Mouse (Mus musculus): ENCODE measurements around the gene Thrb. TPM values are rescaled to one million over a fixed set of nuclear protein-coding genes. Genes with fewer than 3 reads are reported as not detected.

Gene Thrb
- polyA plus RNA-seq, 1 experiment from 2014 or later, result 1.0 TPM

DNA sequence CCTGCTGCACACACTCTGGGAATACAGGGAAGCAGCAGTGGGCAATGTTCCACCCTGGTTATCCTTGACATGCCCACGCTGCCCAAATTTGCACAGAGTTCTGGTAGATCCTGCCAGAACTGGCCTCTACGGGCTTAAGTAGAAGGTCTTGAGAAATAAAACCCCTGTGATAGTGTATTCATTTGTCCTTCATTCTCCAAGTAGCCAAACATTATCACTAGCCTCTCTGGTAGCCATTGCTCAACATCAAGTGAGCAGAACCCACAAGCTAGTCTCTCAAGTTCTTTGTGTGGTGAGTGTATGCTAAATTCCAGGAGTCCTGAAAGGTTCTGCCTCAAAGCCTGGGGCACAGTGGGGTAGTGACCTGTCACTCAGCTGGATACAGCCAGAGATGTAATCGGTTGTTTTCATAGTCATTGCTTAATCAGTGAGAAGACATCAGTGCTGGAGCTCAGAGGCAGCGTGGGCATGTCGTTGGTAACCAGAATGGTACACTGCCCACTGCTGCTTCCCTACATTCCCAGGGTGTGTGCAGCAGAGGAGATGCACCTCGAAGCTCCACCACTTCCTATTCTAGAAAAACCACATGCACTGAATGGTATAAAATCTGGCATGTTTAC, 203.8 kb downstream of the Thrb start:
- Histone ChIP-seq H3K36me3 (no peaks in the 10 kb centered on the region), H3K4me1 (no peaks in the 10 kb centered on the region), H3K27ac (no peak overlapping the region), H3K9me3 (no peaks in the 10 kb centered on the region), H3K27me3 (ENCODE audit: insufficient read depth, poor library complexity, severe bottlenecking) (no peaks in the 10 kb centered on the region), H3K4me3 (no peak overlapping the region)
- 63% methylated on average over 6 of the region's 6 CpGs for WGBS
- no peak for DNase-seq (ENCODE audit: low spot score)

DNA sequence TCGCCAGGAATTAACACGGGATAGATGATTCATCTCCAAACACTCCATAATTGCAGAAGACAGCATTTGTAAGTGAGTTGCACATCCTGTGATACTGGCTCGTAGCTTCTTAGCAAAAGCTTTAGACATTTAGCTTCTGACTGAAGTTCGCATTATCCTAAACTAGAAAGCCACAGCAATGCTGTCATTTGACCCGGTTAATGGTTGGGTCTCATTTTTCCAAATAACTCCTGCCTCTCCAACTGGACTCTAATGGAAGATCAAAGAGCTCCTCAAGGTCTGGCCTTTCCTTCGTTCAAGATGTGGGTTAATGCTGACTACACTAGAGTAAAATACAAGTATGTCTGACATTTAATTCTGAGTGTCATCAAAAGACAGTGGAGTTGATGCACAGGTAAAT, 208.3 kb downstream of the Thrb start:
- H3K36me3 ChIP-seq, result no peaks in the 10 kb centered on the region
- H3K4me1 ChIP-seq, result no peaks in the 10 kb centered on the region
- WGBS, result 77% methylated on average over 6 of the region's 6 CpGs
- H3K27ac ChIP-seq, result no peak overlapping the region
- no peaks in the 10 kb centered on the region for H3K9me3 ChIP-seq
- no peak for DNase-seq (ENCODE audit: low spot score)
- H3K27me3 ChIP-seq (ENCODE audit: insufficient read depth, poor library complexity, severe bottlenecking), result no peaks in the 10 kb centered on the region
- H3K4me3 ChIP-seq, result no peak overlapping the region

DNA sequence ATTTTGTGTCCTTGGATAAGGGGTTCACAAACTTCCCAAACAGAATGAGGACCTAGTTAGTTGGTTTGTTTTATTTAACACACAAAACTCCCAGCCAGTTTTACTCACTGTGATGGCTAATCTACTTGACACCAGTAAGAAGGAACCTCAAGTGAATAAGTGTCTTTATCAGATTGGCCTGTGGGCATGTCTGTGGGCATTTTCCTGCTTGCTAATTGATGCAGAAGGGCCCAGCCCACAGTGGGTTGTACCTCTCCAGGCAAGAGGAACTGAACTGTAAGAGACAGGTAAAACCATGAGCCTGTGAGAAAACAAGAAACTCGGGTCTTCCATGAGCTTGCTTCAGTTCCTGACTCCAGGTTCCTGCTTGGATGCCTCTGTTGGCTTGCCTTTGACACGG, 215.9 kb downstream of the Thrb start:
- Histone ChIP-seq H3K4me3 (no peak overlapping the region), H3K4me1 (no peaks in the 10 kb centered on the region), H3K27me3 (ENCODE audit: insufficient read depth, poor library complexity, severe bottlenecking) (no peaks in the 10 kb centered on the region), H3K9me3 (no peaks in the 10 kb centered on the region), H3K36me3 (no peaks in the 10 kb centered on the region), H3K27ac (no peak overlapping the region)
- WGBS, result 56% methylated on average over 2 of the region's 2 CpGs
- no peak for DNase-seq (ENCODE audit: low spot score)

DNA sequence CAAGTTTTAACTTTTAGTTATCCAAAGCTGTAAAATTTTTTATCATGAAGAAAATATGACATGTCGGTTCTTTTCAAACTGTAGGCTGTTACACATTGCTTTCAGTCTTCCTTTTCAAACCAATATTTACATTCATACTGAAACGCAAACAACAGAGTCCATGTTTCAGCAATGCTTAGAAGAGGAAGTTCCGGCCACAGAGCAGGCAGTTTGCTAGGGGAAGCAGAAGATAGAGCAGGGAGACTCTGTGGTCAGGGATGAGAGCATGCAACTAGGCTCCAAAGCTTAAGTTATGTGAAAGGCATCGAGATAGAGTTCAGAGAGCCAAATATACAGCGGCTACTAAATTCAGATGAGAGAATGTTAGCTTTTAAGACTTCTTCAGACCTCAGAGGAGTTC, 219.4 kb downstream of the Thrb start:
- Histone ChIP-seq H3K4me1 (no peaks in the 10 kb centered on the region), H3K36me3 (no peaks in the 10 kb centered on the region), H3K9me3 (no peaks in the 10 kb centered on the region), H3K27ac (no peak overlapping the region), H3K4me3 (no peak overlapping the region), H3K27me3 (ENCODE audit: insufficient read depth, poor library complexity, severe bottlenecking) (no peaks in the 10 kb centered on the region)
- 83% methylated on average over 5 of the region's 5 CpGs for WGBS
- DNase-seq (ENCODE audit: low spot score), result no peak

DNA sequence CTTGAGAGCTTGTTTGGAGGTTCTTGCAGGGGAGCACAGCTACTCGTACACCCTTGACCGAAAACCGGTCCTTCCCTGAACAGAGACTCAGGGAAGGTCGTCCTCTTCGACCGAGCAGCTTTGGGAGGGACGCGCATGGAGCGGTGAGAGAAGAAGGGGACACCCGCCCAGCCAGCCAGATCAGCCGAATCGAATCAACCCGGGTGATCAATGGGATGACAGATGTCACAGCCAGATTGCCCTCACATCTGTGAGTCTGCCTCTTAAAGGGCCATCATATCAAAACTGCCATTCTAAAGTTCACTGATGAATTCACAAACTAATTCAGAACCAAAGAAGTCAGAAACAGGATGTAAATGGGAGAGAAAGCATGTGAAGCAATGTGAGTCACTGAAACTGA, 224.8 kb downstream of the Thrb start:
- Histone ChIP-seq H3K27ac (no peak overlapping the region), H3K9me3 (no peaks in the 10 kb centered on the region), H3K27me3 (ENCODE audit: insufficient read depth, poor library complexity, severe bottlenecking) (no peaks in the 10 kb centered on the region), H3K4me3 (no peak overlapping the region), H3K36me3 (no peaks in the 10 kb centered on the region), H3K4me1 (no peaks in the 10 kb centered on the region)
- 76% methylated on average over 13 of the region's 13 CpGs for WGBS
- no peak for DNase-seq (ENCODE audit: low spot score)

DNA sequence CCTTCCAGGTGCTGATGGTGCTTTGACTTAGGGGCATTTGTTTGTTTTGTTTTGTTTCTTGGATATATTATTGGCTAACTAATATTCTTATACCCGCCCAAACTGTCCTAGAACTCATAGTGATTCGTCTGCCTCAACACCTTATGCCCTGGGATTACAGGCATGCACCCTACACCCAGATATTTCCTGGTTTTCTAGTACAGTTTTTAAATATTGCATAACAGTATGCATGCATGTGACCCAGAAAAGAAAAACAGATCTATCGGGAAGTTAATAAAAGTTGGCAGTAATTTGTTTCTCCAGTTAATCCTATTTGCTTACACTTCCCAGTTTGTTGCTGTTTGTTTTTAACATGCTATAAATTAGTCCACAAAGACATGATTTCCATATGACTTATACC, 225.3 kb downstream of the Thrb start:
- Histone ChIP-seq H3K27me3 (ENCODE audit: insufficient read depth, poor library complexity, severe bottlenecking) (no peaks in the 10 kb centered on the region), H3K27ac (no peak overlapping the region), H3K9me3 (no peaks in the 10 kb centered on the region), H3K4me1 (no peaks in the 10 kb centered on the region), H3K4me3 (no peak overlapping the region), H3K36me3 (no peaks in the 10 kb centered on the region)
- WGBS, result 82% methylated on average over 3 of the region's 3 CpGs
- DNase-seq (ENCODE audit: low spot score), result no peak

DNA sequence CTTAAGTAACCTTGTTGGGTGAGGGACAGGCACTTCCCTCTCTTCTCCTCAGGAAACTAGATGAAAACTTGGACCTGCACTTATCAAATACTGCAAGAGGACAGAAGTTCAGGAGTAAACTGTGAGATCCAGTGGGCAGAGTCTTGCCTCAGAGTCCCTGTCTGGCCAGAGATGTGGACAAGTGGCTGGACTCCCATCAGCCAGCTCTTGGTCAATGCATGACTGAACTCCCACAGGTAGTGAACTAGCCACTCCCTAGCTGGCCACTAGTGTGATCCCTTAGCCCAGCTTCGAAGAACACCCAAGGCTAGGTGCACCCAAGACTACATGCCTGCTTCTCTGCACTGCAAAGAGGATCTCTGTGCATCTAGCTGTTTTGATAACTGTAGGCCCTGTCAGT, 234.7 kb downstream of the Thrb start:
- WGBS, result 86% methylated on average over 1 of the region's 1 CpGs
- H3K27me3 ChIP-seq (ENCODE audit: insufficient read depth, poor library complexity, severe bottlenecking), result no peaks in the 10 kb centered on the region

DNA sequence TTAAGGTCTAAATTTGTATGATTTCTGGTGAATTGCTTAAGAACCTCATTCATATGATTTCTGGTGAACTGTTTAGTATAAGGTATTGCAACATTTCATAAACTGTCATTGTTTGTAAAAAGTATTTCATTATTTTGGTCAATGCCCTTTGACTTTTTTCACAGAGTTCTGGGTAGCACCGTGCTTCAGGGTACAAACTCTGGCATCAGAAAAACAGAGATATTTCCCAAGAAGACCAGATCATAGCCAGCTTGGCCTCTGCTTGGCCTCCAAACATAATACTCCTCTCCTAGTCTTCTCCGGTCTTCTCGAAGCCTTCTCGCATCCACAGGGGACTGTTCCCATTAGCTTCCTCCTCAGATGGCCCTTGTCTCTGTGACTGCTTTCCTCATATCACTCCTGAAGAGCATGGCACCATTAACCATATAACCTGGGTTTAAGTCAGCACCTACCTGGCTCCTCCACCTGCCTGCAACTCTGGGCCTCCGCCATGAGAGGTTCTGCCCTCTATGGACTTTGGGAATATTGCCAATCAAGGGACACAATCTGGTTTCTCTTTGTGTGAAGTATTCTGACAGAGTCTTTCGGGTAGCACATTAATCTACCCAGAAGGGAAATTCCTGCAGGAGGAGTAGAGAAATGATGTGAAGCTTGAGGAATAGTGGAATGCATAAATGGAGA, 239.8 kb downstream of the Thrb start:
- no peaks in the 10 kb centered on the region for H3K9me3 ChIP-seq
- H3K27me3 ChIP-seq (ENCODE audit: insufficient read depth, poor library complexity, severe bottlenecking), result no peaks in the 10 kb centered on the region
- H3K27ac ChIP-seq, result no peak overlapping the region
- H3K36me3 ChIP-seq, result no peaks in the 10 kb centered on the region
- H3K4me3 ChIP-seq, result no peak overlapping the region
- no peak for DNase-seq (ENCODE audit: low spot score)
- H3K4me1 ChIP-seq, result no peaks in the 10 kb centered on the region
- 84% methylated on average over 6 of the region's 6 CpGs for WGBS

More for the DNA sequence above, 234.7 kb downstream of the Thrb start:
- DNase-seq (ENCODE audit: low spot score), result no peak
- no peak overlapping the region for H3K27ac ChIP-seq
- no peak overlapping the region for H3K4me3 ChIP-seq
- H3K9me3 ChIP-seq, result no peaks in the 10 kb centered on the region
- H3K4me1 ChIP-seq, result no peaks in the 10 kb centered on the region
- H3K36me3 ChIP-seq, result no peaks in the 10 kb centered on the region

DNA sequence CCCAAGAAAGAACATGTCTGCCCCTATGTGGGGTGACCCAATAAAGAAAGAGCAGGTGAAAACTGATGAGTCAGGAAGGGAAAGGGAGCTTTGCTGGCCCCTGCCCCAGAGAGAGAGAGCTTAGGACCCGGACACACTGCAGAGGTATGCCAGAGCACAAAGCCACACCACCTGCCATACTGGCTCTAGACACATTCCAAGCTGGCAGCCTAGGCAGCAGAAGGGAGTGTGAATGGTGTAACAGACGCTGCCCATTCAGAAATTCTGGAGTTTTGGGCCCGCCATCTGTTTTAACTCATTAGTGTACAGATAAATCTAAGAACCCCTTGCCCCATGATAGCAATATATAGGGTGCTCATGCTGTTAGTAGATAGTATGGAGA, 240.3 kb downstream of the Thrb start:
- no peaks in the 10 kb centered on the region for H3K36me3 ChIP-seq
- no peak for DNase-seq (ENCODE audit: low spot score)
- H3K9me3 ChIP-seq, result no peaks in the 10 kb centered on the region
- WGBS, result 80% methylated on average over 3 of the region's 3 CpGs
- H3K4me3 ChIP-seq, result no peak overlapping the region
- H3K27ac ChIP-seq, result no peak overlapping the region
- no peaks in the 10 kb centered on the region for H3K27me3 ChIP-seq (ENCODE audit: insufficient read depth, poor library complexity, severe bottlenecking)
- H3K4me1 ChIP-seq, result no peaks in the 10 kb centered on the region; the same call in 1 of the 2 replicates

DNA sequence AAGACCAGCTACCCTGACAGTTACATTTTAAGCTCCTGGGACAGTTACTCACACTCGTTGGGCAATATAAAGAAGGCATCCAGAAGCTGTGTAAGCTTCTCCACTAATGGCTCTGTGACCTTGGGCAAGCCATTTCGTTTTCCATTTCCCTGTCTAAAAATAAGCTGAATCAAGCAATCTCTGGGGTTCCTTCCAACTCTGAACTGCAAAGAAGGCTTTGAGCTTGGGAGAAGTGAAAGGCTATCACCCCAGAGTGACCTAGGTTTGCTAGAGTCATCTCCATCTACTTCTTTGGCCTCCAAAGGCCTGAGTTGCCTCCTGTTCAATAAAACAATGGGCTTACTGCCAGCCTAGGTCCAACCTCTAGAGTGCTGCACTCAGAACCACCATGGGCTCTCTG, 242.4 kb downstream of the Thrb start:
- Histone ChIP-seq H3K27ac (no peak overlapping the region), H3K36me3 (no peaks in the 10 kb centered on the region), H3K27me3 (ENCODE audit: insufficient read depth, poor library complexity, severe bottlenecking) (no peaks in the 10 kb centered on the region), H3K4me3 (no peak overlapping the region), H3K4me1 (no peaks in the 10 kb centered on the region; the same call in 1 of the 2 replicates), H3K9me3 (no peaks in the 10 kb centered on the region)
- no peak for DNase-seq (ENCODE audit: low spot score)
- WGBS, result 71% methylated on average over 2 of the region's 2 CpGs

DNA sequence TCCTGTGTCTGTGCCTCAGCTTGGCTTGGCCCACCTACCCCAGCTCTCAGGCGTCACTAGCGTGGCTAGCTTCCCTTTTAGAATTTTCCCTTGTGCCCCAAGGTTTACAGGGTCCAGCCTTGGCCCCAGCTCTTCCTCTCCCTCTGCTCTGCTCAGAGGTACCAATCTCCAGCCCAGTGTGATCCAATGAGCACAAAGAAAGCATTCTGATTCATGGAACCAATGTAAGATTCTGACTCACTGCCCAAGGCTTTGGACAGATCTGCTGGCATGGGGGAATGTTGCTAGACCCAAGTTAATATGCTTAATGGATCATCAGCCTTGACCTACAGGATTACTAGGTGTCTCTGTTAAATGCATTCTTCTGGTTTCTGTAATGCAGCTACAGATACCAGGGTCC, 243.1 kb downstream of the Thrb start:
- 58% methylated on average over 2 of the region's 2 CpGs for WGBS
- no peak for DNase-seq (ENCODE audit: low spot score)
- Histone ChIP-seq H3K9me3 (no peaks in the 10 kb centered on the region), H3K4me1 (no peaks in the 10 kb centered on the region; the same call in 1 of the 2 replicates), H3K27ac (no peak overlapping the region), H3K4me3 (no peak overlapping the region), H3K27me3 (ENCODE audit: insufficient read depth, poor library complexity, severe bottlenecking) (no peaks in the 10 kb centered on the region), H3K36me3 (no peaks in the 10 kb centered on the region)

DNA sequence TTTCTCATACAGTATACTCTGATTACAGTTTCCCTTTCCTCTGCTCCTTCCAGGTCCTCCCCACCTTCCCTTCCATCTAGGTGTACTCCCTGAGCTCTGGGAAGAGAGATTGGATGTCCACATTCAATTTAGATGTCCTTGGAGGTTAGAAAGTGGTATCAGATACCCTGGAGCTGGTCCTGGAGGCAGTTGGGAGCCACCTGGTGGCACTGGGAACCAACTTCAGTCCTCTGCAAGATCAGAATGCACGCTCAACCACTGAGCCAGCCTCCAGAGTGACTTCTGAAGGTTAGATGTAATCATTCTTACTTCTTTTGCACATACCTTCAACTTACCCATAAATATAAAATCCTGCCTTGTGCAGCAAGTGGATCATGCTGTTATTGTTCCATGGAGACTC, 244.5 kb downstream of the Thrb start:
- no peak for DNase-seq (ENCODE audit: low spot score)
- no peaks in the 10 kb centered on the region for H3K9me3 ChIP-seq

DNA sequence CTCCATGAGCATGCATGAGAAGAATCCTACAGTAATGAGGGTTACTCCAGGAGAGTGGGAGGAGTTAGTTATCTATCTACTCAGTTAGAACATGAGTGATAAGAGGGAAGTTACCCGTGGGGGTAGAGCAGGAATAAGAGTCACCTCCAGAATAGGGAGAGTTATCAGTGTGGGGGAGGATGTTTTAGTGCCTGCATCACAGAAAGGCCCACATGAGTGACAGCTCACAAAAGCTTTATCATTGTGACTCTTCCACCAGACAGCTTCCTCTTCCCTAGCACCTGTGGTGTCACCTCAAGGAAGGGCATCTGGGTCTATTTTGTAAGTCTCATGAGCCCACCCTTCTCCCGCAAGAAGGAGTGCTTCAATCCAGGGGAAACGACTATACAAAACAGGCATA, 245.6 kb downstream of the Thrb start:
- WGBS, result 43% methylated on average over 3 of the region's 3 CpGs
- no peak for DNase-seq (ENCODE audit: low spot score)
- Histone ChIP-seq H3K27me3 (ENCODE audit: insufficient read depth, poor library complexity, severe bottlenecking) (no peaks in the 10 kb centered on the region), H3K4me1 (no peaks in the 10 kb centered on the region; the same call in 1 of the 2 replicates), H3K9me3 (no peaks in the 10 kb centered on the region), H3K36me3 (no peaks in the 10 kb centered on the region), H3K4me3 (no peak overlapping the region), H3K27ac (no peak overlapping the region)

More for the DNA sequence above, 244.5 kb downstream of the Thrb start:
- no peaks in the 10 kb centered on the region for H3K36me3 ChIP-seq
- H3K4me3 ChIP-seq, result no peak overlapping the region
- H3K27ac ChIP-seq, result no peak overlapping the region
- no peaks in the 10 kb centered on the region; the same call in 1 of the 2 replicates for H3K4me1 ChIP-seq
- WGBS, result 65% methylated on average over 1 of the region's 1 CpGs
- no peaks in the 10 kb centered on the region for H3K27me3 ChIP-seq (ENCODE audit: insufficient read depth, poor library complexity, severe bottlenecking)

DNA sequence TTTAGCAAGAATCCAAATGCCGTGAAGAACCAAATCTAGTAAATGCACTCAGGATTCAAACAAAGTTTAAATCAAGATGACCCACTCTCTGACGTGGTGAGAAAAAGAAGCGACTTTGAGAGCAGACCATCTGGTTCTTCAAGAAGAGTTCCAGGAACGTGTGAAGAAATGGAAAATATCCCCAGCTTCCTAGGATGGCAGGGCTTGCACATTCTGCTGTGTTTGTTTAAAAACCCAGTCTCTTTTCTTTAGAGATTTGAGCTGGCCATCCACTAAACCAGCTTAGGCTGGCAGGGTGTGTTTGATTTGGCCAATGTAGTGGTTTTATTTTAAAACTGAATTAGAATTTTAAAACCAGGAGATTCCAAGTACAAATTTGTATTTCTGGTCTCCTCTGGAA, 246.9 kb downstream of the Thrb start:
- H3K9me3 ChIP-seq, result no peaks in the 10 kb centered on the region
- H3K4me3 ChIP-seq, result no peak overlapping the region
- no peak for DNase-seq (ENCODE audit: low spot score)
- H3K27me3 ChIP-seq (ENCODE audit: insufficient read depth, poor library complexity, severe bottlenecking), result no peaks in the 10 kb centered on the region
- no peaks in the 10 kb centered on the region for H3K36me3 ChIP-seq
- H3K4me1 ChIP-seq, result no peaks in the 10 kb centered on the region; the same call in 1 of the 2 replicates
- no peak overlapping the region for H3K27ac ChIP-seq
- WGBS, result 66% methylated on average over 4 of the region's 4 CpGs

All from heart, embryonic 10.5 days (tissue).